Mouse (Mus musculus): ENCODE data around the gene Lpar3.

DNA sequence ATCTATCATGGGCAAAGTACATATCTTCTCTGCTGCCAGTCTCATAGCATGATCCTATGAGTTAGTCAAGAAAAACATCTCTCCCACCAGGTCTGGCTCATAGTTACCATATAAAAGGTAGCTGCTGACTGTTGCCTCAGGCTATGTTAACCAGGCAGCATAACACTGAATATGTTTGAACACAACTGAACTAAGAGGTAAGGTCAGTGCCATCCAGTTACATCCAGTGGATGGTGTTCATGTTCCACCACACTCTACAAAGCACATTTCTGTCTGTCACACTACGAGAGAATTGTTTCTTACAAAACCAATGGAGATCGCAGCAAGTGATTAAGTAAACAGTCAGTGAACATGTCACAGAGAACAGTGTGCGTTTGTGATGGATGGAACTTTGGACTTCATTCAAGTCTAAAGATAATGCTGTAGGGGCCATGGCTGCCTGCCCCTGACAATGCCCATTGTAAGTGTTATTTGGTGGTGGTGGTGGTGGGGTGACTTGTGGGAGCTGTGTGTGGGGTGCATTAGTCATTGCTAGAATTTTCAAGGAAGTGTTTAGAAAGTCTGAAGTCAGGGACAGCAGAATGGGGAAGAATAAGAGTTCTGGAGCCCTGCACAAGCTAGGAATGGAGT lies 63.1 kb downstream of the Lpar3 start:
- TF ChIP-seq GATA1 (IDR thresholded peaks at IDR 0.05; ENCODE audit: low read length) (no peak), TAL1 (IDR thresholded peaks at IDR 0.05; ENCODE audit: low read length) (no peak)
